Mouse (Mus musculus) activated CD4-positive, CD25-positive, alpha-beta regulatory T cell, adult 4 months (primary cell): ENCODE results near the gene Bin2. TPM values are rescaled to one million over a fixed set of nuclear protein-coding genes. Genes with fewer than 3 reads are reported as not detected.

Source experiments
- ATAC-seq: one replicate; pipeline ENCODE4 v1.8.0; 2017
- polyA plus RNA-seq, 2 experiments: library from polyadenylated mRNA; unstranded; fragments of 100-300 nt; shearing (Covaris generic); gene quantifications; one replicate each; pipeline ENCODE4 v1.2.1; 2017

The Bin2 gene
- polyA plus RNA-seq, result 100 to 1,000 TPM; 348 to 423 TPM

DNA sequence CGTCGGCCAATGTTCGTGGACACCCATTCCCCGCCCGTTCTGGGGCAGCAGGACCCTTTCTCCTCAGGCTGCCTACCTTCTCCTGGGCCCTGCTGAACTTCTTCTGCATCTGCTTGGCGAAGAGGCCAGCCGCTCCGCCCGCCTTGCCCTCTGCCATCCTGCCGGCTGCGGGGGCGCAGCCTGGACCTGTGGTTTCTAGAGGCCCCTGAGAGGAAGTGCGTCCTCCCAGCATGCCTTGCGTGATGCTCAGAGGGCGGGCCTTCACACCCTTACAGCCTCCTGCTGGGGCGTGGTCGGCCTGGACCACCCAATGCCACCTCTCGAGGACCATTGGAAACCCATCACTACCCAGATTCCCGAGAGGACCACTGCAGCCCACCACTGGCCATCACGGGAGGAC is at the start of gene Bin2:
Gene Bin2, minus strand, starts transcription at position 217 of the 400 bp plus-strand sequence.
- peak; percentile 51 for ATAC-seq

DNA sequence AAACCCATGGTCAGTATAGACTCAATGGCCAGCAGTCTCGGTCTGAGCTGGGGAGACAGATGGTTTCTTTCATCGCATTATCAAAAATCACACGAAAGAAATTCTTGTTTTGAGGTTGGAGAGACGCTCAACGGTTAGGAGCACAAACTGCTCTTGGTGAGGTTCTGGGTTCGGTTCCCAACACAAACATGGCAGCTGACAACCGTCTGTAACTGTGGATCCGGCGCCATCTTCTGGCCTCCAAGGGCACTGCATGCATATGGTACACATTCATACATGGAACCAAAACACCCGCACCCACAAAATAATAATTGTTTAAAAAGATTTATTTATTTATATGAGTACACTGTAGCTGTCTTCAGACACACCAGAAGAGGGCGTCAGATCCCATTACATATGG is 49.2 kb upstream of the Bin2 start:
- ATAC-seq, result no peak

DNA sequence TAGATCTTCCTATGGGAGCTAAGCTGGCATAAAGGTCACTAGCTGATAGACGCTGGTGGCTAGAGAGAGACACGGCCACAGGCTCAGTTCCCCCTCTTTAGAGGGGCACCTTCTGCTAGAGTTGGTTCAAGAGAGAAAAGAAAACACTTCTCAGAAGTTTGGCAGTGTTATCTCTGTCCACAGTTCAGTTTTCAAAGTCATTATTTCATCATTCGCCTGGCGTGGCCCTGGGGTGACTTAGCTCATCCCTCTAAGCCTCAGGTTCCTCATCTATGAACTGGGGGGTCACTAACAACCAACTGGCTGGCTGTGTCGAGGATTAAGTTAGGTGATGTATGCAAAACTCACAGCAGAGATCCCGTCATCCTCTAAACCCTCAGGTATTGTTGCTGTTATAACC is 48.6 kb upstream of the Bin2 start:
- ATAC-seq, result no peak

DNA sequence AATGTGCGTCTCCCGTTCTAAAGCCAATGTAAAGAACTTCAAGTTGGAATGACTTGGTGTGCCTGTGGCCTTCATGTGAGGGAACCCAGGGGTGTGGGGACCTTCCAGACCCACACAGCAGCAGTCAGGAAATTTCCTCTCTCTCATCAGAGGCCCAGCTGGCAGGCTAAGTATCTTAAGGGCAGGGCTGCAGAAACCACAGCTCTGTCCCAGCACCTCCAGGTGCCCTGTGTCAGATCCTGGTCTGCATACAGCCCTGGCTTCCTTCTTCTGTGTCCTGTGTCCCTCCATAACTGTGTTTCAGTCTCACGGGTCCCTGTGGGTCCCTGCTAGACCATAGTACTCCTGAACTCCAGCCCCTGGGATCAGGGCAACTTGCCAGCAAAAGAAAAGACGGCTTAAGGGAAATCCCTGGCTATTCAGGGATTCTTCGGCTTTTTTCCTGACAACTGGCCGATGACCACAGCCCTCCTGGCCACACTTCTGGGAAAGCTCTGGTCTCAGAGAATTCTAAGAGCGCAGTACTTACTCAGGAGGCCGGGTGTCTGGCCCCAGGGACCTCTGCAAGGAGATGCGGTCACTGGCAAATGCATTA is 46.1 kb upstream of the Bin2 start:
- no peak for ATAC-seq

DNA sequence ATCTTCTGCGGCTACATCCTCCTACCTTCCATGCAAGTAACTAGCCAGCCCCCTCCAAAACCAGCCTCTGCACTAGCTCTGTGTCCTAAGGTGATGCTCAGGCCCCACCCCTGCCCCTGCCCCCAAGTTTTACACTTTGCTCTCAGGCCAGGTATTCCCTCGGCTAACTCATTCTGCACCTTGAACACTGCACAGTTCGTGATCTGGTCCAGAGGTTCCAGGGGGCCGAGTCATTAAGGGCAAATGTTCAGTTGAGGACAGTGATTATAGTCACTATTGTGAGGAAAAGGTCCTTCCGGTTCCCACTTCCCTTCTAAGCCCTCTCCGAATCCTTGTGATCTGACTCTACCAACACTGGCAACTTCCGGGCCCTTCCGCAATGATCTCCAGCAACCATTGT is 45.1 kb upstream of the Bin2 start:
- no peak for ATAC-seq

DNA sequence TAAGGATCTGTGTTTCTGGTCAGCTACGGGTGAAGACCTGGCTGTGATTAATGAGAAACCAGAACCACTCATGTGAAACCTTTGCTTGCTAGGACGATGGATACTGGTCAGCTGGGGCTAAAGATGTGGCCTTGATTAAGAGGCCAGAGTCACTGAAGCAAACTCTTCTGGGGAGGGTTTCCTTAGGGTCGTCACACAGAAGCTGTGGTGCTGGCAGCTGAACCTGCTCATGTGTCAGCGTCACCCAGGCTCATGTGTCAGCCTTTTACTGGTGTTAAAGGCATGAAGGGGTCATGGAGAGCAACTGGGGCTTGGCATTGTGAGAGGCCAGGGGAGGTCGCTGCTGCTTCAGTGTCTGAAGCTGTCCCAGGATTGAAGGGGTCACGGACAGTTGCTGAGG is 41.5 kb upstream of the Bin2 start:
- no peak for ATAC-seq

DNA sequence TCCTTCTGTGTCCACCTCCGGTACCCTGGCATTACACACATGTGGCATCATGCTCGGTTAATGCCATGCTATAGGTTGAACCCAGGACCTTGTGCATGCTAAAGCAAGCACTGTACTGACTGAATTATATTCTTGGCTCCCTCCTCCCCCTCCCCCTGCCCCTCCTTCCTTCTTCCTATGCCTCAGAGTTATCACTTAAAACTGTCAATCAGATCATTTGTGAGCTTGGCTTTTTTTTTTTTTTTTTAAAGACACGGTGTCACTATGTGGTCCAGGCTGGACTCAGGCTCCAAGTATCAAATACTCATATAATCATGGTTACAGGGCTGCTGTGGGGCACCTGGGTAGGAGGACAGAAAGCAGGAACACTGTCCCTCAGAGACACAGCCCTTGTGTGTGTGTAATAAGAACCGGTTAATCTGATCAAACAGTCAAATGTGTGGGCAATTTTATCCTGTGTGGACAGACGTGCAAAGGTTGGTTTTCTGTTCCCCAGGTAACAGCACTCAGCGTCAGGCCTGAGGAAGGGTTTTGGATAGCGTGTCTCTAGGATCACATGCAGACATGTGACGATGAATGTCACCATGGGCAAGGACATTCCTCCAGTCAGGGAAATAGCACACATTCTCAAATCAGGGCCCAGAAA is 39.2 kb upstream of the Bin2 start:
- no peak for ATAC-seq

DNA sequence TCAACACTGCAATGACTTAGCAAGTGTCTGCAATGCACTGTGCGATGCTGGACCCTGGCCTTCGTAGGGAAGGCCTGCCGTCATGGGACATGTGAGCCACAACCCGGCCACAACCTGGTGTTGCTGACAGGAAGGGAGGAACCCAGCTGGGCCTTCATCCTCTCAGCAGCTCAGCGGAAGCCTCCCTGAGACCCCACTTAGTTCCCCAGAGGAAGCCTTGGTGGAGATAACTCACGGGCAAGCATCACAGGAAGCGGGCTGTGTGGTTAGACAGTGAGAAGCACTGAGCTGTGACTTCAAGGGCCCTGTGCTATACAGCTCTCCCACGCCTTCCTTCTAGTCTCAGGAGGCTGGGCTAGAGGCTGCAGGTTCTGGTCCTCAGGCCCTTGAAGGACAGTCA is 36.9 kb upstream of the Bin2 start:
- peak; percentile 98 for ATAC-seq

DNA sequence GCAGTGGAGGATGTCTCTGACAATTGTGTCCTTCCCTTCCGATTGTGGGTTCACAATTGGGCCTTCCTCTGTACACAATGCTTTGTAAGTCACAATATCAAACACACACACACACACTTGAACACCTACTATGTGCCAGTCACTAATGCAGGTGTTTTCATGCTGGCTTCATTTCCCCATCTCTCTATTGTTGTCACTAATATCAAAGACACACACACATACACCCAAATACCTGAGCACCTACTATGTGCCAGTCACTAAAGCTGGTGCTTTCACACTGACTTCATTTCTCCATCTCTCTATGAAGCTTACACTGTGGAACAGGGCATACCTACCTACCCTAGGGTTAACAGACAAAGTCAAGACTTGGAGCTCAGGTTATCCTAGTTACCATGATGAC is 36.0 kb upstream of the Bin2 start:
- no peak for ATAC-seq

DNA sequence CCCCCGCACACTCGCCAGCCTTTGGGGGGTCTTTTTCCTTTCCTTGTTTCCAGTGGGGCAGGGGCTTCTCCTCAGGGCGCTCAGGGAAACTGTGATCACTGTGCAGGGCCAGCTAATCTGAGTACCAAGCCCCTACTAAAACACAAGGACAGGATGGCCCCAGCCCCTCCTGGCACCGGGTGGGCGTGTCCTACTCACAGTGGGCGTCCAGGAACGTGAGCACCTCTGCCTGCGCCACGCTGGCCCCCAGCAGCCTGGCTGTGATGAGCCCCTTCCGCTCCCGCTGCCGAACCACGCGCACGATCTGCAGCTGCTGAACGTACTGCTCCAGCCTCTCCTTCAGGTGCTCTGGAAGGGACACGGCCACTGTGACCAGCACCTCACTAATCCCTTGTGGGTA is 34.6 kb upstream of the Bin2 start:
- no peak for ATAC-seq

DNA sequence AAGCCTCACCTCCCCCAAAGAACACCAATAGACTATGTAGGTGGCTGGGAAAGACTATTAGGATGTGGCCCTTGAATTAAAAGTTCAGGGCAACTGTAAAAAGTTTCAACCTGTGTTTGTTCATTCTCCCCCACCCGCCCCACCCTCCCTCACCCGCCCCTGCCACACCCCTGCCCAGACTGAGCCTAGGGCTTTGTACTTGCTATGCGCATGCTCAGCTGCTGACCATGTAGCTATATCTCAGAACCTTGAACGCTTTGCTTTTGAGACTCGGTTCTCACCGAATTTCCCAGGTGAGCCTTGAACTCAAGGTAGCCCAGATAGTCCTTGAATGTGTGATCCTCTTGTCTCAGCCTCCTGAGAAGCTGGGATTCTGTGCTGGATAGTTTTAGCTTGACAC is 32.5 kb upstream of the Bin2 start:
- ATAC-seq, result no peak

DNA sequence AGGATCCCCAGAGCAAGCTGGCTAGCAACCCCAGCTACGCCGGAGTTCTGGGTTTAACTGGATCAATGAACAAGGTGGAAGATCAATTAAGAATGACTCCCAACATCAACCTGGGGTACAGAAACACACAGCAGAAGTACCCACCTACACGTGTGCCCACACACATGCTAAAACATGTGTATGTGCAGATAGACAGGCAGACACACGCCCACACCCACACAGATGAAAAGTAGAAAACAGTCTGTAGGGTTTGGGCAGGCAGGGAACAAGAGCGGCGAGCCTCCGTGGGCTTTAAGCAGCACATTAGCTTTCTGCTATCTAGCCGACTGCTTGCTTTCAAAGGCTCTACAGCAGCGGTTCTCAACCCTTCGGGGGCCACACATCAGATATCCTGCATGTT is 31.8 kb upstream of the Bin2 start:
- no peak for ATAC-seq

DNA sequence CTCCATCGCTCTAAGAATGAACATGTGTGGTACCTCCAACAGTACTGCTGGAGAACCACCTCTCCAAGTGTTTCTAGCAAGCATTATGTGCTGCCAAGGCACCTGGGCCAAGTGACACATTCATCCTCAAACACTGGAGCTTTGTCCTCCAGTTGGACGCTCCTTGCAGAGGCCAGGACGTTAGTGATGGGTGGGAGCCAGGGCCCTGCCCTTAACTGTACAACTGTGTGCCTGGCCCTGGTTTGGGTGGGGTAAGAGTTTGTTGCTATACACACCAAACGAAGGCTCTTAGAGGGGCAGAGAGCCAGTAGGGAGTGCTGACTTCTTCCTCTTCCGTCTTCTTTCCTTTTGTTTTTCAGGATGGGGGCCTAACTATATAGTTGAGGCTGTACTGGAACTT is 31.1 kb upstream of the Bin2 start:
- no peak for ATAC-seq

DNA sequence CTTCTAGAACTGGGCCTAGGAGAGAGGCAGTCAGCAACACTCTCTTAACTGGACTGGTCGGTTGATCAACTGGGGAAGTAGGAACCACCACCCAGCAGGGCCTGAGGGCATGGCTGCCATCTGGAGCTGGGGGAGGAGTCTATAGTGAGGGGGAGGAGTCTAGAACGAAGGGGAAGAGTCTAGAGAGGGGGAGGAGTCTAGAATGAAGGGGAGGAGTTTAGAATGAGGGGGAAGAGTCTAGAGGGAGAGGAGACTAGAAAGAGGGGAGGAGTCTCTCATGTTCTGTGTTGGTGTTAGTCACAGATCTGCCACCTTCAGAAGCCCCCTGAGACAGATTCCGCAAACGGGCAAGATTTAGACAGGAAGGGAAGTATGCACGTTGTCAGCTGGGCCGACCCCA is 30.0 kb upstream of the Bin2 start:
- no peak for ATAC-seq

DNA sequence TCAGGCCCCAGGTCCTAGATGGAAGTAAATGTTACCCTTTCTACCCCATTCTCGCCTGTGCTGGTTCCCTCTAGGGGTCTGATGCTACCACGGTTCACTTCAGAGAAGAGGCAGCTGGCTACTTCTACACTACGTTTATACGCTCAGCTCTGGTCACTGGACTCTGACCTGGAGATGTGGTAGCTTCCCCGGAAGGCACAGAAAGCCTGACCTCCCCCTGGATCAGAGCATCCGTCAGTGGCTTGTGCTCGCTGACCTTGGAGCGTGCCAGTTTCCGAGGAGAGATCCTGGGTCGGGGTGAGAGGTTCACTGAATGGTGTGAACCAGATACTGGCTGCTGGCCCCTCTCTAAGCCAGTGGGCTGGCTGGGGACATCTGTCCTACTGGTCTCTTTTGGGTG is 28.7 kb upstream of the Bin2 start:
- ATAC-seq, result no peak

DNA sequence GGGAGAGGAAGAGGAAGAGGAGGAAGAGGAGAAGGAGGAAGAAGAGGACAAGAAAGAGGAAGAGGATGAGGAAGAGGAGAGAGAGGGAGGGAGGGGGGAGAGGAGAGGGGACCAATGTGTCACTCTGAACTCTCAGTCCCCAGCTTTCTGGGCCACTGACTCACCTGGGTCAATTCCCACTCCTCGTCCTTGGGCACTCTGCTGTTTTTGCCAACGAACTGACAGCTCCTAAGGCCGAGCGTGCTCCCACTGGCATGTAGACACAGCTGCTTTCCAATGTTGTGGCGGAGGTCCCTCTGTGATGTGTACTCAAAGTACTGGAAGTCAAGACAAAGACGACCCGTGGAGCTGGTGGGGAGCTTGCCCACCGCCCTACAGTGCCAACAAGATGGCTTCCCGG is 25.1 kb upstream of the Bin2 start:
- no peak for ATAC-seq

DNA sequence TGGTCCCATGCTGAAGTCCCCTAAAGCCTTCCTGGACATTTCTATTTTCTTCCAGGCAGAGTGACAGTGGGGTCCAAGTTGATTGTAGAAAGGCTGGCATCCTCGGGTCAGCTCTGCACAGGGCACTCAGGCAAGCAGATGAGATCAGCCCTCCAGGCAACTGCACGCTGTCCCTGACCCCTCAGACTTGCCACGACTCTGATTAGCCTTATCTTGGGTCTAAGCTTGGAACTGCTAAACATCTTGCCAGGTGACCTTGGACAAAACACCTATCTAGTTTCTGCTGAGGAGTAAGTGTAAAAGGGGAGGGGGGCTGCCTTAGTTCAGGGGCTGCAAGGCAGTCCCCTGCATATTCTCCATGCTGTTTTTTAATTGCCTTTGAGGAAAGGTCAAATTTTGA is 22.6 kb upstream of the Bin2 start:
- ATAC-seq, result no peak

DNA sequence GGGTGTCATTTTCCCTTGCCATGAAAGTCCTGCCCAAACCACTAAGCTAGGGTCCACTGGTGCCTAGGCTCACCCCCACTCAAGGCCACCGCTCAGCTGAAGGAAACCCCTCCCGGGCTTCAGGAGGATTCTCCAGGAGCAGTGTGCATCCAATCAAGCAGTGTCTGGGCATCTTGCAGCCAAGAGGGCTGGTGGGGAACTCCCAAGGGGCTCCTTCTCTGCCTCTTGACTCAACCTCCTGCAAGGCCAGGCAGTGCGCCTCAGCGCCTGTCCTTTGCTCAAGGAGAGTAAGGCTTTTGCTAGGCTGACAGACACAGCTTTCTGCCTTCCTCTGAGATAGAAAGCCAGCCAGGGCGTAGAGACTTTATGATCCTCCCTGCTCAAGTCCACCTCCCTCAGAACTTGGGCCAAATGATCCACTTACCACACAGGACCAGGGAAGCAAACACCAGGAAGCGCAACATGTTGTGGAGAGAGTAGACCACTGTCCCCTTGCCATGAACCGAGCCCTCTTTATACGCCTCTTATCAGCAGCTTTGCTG is 18.1 kb upstream of the Bin2 start, which contains the start of gene Cela1:
Gene Cela1, minus strand, starts transcription at position 492 of the 542 bp plus-strand sequence.
- ATAC-seq, result peak; percentile 47

DNA sequence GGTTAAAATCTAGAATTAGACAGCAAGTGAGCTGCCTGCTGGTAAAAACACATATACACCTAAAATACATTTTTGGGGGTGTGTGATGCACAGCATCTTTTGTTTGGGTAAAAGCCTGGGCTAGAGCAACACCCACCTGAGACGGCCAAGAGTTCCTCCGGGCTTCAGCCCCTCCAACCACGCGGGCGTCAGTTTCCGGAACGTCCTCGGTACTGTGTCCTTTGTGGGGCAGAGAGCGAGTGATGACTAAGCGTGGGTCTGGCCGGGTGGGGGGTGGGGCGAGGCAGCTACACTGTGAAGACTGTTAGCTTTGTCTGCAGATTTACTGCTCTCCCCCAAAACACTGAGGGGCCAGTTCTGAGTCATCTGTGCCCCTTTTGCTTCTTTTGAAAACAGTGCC is 17.6 kb upstream of the Bin2 start:
- ATAC-seq, result peak; percentile 53

DNA sequence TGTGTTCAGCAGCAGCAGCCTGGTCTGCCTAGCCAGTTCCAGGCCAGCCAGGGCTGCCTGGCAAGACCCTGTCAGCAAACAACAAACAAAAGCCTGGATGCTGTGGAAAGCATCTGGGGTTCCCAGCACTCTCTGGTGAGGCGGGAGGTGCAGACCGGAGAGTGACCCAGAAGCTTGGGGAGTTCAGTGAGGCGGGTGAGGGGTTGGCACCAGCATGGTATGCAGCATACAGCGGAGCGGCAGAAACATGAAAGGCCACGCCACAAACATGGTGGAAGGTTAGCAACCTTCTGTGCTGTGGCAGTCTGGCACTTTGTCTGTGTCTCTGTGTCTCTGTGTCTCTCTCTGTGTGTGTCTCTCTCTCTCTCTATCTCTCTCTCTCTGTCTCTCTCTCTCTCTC is 17.1 kb upstream of the Bin2 start:
- no peak for ATAC-seq

DNA sequence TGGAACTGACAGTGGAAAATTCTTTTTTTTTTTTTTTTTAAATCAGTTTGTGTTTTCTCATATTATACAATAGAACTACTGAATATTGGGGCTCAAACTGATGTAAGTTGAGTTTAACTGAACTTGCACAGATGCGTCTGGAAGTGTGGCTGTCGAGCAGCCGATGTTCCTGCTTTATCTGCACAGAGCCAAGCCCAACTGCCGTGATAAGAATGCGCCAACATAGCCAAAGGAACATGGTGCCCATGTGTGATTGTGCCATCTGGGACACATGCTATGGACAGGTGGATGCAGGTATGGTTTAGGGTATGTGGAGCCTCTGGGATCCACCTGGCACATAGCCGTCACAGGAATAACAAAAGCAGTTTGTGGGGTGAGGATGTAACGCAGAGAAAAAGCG is 16.5 kb upstream of the Bin2 start:
- ATAC-seq, result no peak

DNA sequence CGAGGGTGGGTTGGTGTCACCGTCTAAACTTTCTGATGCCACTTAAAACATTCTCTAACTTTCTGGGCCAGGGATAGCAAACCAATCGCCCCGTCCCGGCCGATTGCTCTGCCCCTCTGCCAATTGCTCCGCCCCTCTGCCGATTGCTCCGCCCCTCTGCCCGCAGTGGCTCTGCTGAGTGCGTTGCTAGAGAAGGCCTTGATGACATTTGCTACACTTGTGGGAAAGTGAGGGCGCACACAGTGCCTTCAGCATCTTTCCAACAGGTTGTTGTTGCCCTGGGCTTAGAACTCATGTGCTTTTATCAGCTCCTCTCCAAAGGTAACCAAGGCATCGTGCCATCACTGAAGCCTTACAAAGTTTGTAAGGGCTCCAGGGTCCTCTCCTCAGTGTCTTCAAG is 15.9 kb upstream of the Bin2 start:
- no peak for ATAC-seq

DNA sequence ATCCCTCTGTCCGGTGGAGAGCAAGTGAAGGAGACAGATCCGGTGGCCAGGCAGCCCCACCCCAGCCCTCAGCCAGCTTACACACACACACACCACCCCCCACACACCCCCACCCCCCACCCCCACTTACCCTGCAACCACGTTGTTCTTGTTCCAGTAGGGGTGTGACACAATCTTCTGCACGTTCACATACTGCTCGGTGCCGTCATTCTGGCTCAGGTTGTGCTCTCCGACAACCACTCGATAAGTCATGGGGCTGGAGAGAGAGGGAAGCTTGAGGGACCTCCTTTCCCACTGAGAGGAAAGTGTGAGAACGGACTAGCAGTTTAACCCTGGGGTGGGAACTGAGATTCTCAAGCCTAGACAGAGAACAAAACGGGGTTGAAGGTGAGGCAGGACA is 15.1 kb upstream of the Bin2 start:
- no peak for ATAC-seq

DNA sequence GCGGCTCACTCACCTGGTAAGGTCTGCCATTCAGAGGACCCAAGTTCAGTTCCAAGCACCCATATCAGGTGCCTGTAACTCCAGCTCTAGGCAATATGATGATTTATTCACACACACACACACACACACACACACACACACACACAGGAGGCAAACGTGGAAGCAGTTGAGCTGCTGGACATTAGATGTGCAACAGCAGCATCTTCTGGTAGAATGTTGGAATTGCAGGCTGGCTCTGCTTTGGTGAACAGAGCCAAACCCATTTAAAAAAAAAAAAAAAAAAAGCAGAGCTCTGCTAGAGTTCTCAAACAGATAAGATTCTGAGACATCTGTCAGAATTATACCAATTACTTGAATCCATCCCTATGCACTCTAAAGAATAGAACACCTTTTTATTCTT is 13.7 kb upstream of the Bin2 start:
- ATAC-seq, result peak; percentile 59

DNA sequence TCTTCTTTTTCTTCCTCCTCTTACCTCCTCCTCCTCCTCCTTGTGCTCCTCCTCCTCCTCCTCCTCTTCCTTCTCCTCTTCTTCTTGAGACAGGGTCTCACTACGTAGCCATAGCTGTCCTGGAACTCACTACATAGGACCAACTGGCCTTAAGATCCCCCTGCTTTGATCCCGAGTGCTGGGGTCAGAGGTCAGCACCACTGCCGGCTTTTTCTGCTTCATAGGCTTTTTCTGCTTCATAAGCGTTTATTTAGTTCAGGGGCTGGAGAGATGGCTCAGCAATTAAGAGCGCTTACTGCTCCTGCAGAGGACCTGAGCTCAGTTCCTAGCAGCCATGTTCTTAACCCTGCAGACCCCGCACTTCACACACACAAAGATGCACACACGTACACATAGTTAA is 12.4 kb upstream of the Bin2 start:
- no peak for ATAC-seq
